Mouse (Mus musculus) myocyte (in vitro differentiated cells): ENCODE data around the gene Rsg1. TPM values are rescaled to one million over a fixed set of nuclear protein-coding genes. Genes with fewer than 3 reads are reported as not detected.

Experiments
- H3K27me3 ChIP-seq: one replicate; pipeline ENCODE4 v1.6.1; 2011; ENCODE audit not compliant: control insufficient read depth, insufficient read depth, insufficient read length
- H3K36me3 ChIP-seq: one replicate; pipeline ENCODE4 v1.6.1; 2011; ENCODE audit not compliant: control insufficient read depth, insufficient read depth
- H3K4me2 ChIP-seq: one replicate; pipeline ENCODE4 v1.6.1; 2011; ENCODE audit warnings: low read depth, control low read depth
- H3K4me3 ChIP-seq: one replicate; pipeline ENCODE4 v1.5.1; 2011; ENCODE audit warnings: mild to moderate bottlenecking, control low read depth, moderate library complexity
- H3K79me2 ChIP-seq: one replicate; pipeline ENCODE4 v1.6.1; 2011; ENCODE audit not compliant: control insufficient read depth, insufficient read depth
- H3ac ChIP-seq: one replicate; pipeline ENCODE4 v1.6.1; 2011; ENCODE audit not compliant: control insufficient read depth, insufficient read length
- CEBPB ChIP-seq: IDR thresholded peaks from 2 replicates; pipeline ENCODE4 v1.6.1; 2011; ENCODE audit warnings: mild to moderate bottlenecking, moderate library complexity; ENCODE audit not compliant: poor library complexity, insufficient read depth, severe bottlenecking
- E2F4 ChIP-seq: IDR thresholded peaks from one replicate; pipeline ENCODE4 v1.6.1; 2011; ENCODE audit warnings: mild to moderate bottlenecking, control low read depth, moderate library complexity; ENCODE audit not compliant: insufficient read depth
- MAX ChIP-seq: IDR thresholded peaks from one replicate; pipeline ENCODE4 v1.6.1; 2011; ENCODE audit warnings: low read depth, mild to moderate bottlenecking, control low read depth
- MYOD1 ChIP-seq, 3 experiments: IDR thresholded peaks; one replicate each; pipeline ENCODE4 v1.6.1; 2011; ENCODE audit warnings: control low read depth in 2 of 3, low read depth in 2 of 3, mild to moderate bottlenecking in 2 of 3, moderate library complexity in 1 of 3; ENCODE audit not compliant: insufficient read length in 2 of 3, control insufficient read depth in 1 of 3
- MYOG ChIP-seq, 3 experiments: IDR thresholded peaks; one replicate each; pipeline ENCODE4 v1.6.1; 2011; ENCODE audit warnings: control low read depth in 2 of 3, low read depth in 2 of 3, mild to moderate bottlenecking in 2 of 3; ENCODE audit not compliant: insufficient read length in 2 of 3, control insufficient read depth in 1 of 3, insufficient read depth in 1 of 3
- POLR2A ChIP-seq: IDR thresholded peaks from one replicate; pipeline ENCODE4 v1.6.1; 2011; ENCODE audit warnings: low read depth, mild to moderate bottlenecking, control low read depth, moderate library complexity; ENCODE audit not compliant: insufficient read length
- POLR2AphosphoS2 ChIP-seq: IDR thresholded peaks from one replicate; pipeline ENCODE4 v1.6.1; 2011; ENCODE audit warnings: low read depth, control low read depth; ENCODE audit not compliant: insufficient read length
- REST ChIP-seq: IDR thresholded peaks from one replicate; pipeline ENCODE4 v1.6.1; 2011; ENCODE audit warnings: mild to moderate bottlenecking, control low read depth, moderate library complexity; ENCODE audit not compliant: insufficient read depth, insufficient read length
- SRF ChIP-seq: IDR thresholded peaks from one replicate; pipeline ENCODE4 v1.6.1; 2011; ENCODE audit warnings: low read depth; ENCODE audit not compliant: control insufficient read depth, insufficient read length
- TCF12 ChIP-seq: IDR thresholded peaks from one replicate; pipeline ENCODE4 v1.6.1; 2011; ENCODE audit warnings: mild to moderate bottlenecking, control low read depth; ENCODE audit not compliant: poor library complexity, insufficient read depth, severe bottlenecking
- TCF3 ChIP-seq: IDR thresholded peaks from one replicate; pipeline ENCODE4 v1.6.1; 2011; ENCODE audit warnings: low read depth, control low read depth; ENCODE audit not compliant: insufficient read length
- USF1 ChIP-seq: IDR thresholded peaks from one replicate; pipeline ENCODE4 v1.6.1; 2011; ENCODE audit warnings: low read depth, mild to moderate bottlenecking, control low read depth, moderate library complexity
- polyA plus RNA-seq: library from polyadenylated mRNA; unstranded; fragments of >200 nt; fragmentation: generic; extraction: Trizol; gene quantifications from one replicate; pipeline ENCODE4 v1.2.1, GENCODE M21; 2012; ENCODE audit warnings: missing spikeins

Gene Rsg1
- polyA plus RNA-seq, 1 experiment, result 0.78 TPM

DNA sequence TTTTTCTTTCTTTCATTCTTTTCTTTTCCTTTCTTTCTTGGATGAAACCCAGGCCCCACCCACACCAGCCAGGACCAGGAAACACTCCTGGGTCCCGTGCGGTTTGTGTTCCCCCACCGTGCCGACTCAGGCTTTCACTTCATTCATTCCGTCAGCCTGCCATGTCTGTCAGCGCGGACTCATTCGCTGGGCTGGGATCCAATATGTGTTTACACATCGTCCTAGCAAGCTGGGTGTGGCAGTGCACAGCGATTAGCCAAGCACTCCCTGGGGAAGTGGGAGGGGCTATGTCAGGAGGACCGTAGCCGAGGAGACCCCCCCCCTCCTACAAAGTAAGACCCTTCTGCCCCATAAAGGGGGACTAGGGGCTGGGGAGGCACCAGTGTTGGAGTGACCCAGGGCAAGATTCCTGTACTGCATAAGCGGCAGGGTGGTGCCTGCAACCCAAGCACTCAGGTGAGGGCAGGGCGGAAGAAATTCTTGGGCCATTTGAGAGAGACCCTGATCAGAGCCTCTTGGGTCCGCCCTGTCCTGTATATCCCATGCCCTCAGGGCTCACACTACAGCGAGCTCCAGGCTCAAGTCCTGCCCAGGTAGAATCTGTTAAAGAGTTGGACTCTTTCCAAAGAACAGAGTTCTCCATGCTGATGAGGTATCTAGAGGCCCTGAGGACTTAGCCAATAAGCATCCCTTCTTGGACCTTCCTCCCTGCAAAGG lies 46.4 kb downstream of the Rsg1 start:
- peak overlapping the region; percentile 64 for H3K4me2 ChIP-seq
- no peaks in the 10 kb centered on the region for H3K27me3 ChIP-seq
- H3ac ChIP-seq, result no peak overlapping the region
- H3K36me3 ChIP-seq, result no peaks in the 10 kb centered on the region
- no peaks in the 10 kb centered on the region for H3K79me2 ChIP-seq
- H3K4me3 ChIP-seq, result peak overlapping the region; percentile 4
- no peak for TF ChIP-seq POLR2A
- peak; percentile 80 for TF ChIP-seq POLR2AphosphoS2
- TF ChIP-seq TCF3, result no peak
- no peak for TF ChIP-seq TCF12
- TF ChIP-seq REST, result no peak

DNA sequence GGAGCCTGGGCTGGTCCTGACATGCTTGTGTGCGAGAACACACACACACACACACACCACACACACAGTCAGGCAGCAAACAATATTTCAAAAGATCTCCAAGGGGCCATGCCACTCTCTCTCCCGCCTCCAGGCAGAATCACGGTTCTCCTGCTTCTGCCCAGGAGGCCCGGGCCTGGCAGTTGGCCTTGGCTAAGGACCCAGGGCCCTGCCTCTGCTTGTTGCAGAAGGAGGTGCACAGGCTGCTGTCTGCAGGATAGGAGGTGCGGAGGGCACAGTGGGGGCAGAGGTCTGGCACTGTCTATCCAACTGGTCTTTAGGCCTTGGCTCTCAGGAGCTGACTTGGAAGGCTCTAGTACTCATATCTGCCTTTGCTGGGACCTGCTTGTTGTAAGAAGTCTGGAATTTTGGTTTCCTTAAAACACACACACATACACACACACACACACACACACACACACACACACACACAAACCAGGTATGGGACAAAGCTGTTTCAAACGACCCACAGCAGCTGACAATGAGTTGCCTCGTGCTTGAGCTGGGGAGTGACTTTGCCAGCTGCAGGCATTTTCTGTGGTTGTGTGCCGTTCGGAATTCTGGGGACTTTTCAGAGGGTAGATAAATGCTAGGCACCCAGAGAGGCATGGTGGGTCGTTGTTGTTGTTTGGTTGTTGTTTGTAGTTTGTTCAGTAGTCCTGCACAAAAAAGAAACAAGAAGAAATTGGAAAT lies 49.3 kb downstream of the Rsg1 start:
- TF ChIP-seq MYOD1 (IDR thresholded peaks at IDR 0.05; ENCODE audit: control insufficient read depth in 1 of 3, insufficient read length in 2 of 3, low read depth in 2 of 3) (peak in 2 of 3 experiments; percentile 50 to 56), POLR2AphosphoS2 (no peak)
- no peaks in the 10 kb centered on the region for H3K36me3 ChIP-seq

DNA sequence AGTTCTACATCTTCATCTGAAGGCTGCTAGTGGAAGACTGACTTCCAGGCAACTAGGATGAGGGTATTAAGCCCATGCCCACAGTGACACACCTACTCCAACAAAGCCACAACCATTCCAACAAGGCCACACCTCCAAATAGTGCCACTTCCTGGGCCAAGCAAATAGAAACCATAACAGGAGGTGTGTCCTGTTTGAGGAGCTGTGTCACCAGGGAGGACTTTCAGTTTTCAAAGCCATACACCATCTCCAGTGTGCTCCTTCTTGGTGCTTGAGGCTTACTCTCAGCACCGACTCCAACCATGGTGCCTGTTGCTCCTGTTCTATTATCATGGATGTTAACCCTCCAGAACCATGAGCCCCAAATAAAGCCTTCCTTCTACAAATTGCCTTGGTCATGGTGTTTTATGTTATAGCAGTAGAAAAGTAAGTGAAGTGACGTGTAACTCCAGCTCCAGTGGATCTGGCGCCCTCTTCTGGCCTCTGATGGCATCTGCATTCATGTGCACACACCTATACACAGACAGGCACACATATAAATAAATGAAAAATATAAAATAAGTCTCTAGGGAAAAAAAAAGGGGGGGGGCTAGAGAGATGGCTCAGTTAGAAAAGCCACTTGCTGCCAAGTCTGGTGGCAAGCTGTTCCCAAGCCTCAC lies 52.4 kb downstream of the Rsg1 start:
- no peaks in the 10 kb centered on the region for H3K79me2 ChIP-seq
- no peaks in the 10 kb centered on the region for H3K27me3 ChIP-seq
- no peak overlapping the region for H3ac ChIP-seq
- TF ChIP-seq USF1 (no peak), TCF12 (no peak), MYOG (IDR thresholded peaks at IDR 0.05; ENCODE audit: control insufficient read depth in 1 of 3, insufficient read depth in 1 of 3, insufficient read length in 2 of 3, low read depth in 2 of 3) (no peak), TCF3 (no peak), CEBPB (no peak), E2F4 (no peak), REST (no peak), POLR2AphosphoS2 (no peak)
- H3K4me3 ChIP-seq, result no peak overlapping the region
- no peaks in the 10 kb centered on the region for H3K36me3 ChIP-seq
- H3K4me2 ChIP-seq, result no peak overlapping the region

More for the DNA sequence above, 49.3 kb downstream of the Rsg1 start:
- Histone ChIP-seq H3K79me2 (no peaks in the 10 kb centered on the region), H3ac (no peak overlapping the region), H3K27me3 (no peaks in the 10 kb centered on the region), H3K4me3 (no peak overlapping the region), H3K4me2 (no peak overlapping the region)

DNA sequence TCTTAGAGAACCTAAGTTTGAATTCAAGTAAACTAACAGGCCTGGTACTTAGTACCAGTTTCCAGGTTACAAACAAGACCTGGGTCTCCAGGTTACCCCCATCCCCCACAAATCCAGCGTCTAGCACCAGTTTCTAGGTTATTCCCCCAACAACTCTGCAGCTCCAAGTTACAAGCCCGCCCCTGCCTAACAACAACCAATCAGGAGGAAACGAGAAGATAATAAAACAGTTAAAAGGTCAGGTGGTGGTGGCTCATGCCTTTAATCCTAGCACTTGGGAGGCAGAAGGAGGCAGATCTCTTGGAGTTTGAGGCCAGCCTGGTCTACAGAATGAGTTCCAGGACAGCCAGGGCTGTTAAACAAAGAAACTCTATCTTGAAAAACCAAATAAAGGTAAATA lies 53.5 kb downstream of the Rsg1 start:
- no peak for TF ChIP-seq POLR2A
- TF ChIP-seq MYOG (IDR thresholded peaks at IDR 0.05; ENCODE audit: control insufficient read depth in 1 of 3, insufficient read depth in 1 of 3, insufficient read length in 2 of 3, low read depth in 2 of 3), result no peak
- no peak for TF ChIP-seq USF1
- TF ChIP-seq SRF, result no peak
- no peak for TF ChIP-seq E2F4
- no peak for TF ChIP-seq REST
- TF ChIP-seq POLR2AphosphoS2, result no peak
- TF ChIP-seq MAX, result no peak
- TF ChIP-seq TCF3, result no peak
- no peak for TF ChIP-seq CEBPB
- no peak for TF ChIP-seq TCF12
- no peak for TF ChIP-seq MYOD1 (IDR thresholded peaks at IDR 0.05; ENCODE audit: control insufficient read depth in 1 of 3, insufficient read length in 2 of 3, low read depth in 2 of 3)
- H3K36me3 ChIP-seq, result no peaks in the 10 kb centered on the region
- H3ac ChIP-seq, result no peak overlapping the region
- H3K27me3 ChIP-seq, result no peaks in the 10 kb centered on the region
- no peaks in the 10 kb centered on the region for H3K79me2 ChIP-seq
- H3K4me2 ChIP-seq, result no peak overlapping the region
- H3K4me3 ChIP-seq, result no peak overlapping the region

DNA sequence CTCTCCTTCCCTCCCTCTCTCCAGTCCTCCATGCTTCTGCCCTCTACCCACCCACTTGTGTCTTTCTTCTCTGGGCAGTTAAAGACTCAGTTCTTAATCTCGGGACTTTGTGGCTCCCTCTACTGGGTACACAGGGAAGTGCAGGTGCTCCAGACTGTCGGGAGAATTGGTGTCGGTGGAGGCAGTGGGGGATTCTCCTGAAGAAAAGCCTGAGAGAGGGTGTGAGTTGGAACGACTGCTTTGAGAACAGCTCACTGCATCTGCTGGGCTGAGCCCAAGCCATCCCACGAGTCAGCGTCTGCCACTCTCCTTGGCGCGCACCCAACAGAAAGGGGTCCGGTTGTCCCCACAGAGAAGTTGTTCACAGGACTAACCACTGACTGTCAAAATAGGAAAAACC lies 54.1 kb downstream of the Rsg1 start:
- no peaks in the 10 kb centered on the region for H3K79me2 ChIP-seq
- no peak overlapping the region for H3K4me2 ChIP-seq
- H3K4me3 ChIP-seq, result no peak overlapping the region
- no peaks in the 10 kb centered on the region for H3K36me3 ChIP-seq
- H3K27me3 ChIP-seq, result no peaks in the 10 kb centered on the region
- no peak overlapping the region for H3ac ChIP-seq
- TF ChIP-seq MYOD1 (IDR thresholded peaks at IDR 0.05; ENCODE audit: control insufficient read depth in 1 of 3, insufficient read length in 2 of 3, low read depth in 2 of 3) (no peak), TCF3 (no peak), MAX (no peak), E2F4 (no peak), CEBPB (no peak), SRF (no peak), POLR2AphosphoS2 (no peak), REST (no peak), MYOG (IDR thresholded peaks at IDR 0.05; ENCODE audit: control insufficient read depth in 1 of 3, insufficient read depth in 1 of 3, insufficient read length in 2 of 3, low read depth in 2 of 3) (no peak), TCF12 (no peak), USF1 (no peak), POLR2A (no peak)
